In the genomic region with DNA sequence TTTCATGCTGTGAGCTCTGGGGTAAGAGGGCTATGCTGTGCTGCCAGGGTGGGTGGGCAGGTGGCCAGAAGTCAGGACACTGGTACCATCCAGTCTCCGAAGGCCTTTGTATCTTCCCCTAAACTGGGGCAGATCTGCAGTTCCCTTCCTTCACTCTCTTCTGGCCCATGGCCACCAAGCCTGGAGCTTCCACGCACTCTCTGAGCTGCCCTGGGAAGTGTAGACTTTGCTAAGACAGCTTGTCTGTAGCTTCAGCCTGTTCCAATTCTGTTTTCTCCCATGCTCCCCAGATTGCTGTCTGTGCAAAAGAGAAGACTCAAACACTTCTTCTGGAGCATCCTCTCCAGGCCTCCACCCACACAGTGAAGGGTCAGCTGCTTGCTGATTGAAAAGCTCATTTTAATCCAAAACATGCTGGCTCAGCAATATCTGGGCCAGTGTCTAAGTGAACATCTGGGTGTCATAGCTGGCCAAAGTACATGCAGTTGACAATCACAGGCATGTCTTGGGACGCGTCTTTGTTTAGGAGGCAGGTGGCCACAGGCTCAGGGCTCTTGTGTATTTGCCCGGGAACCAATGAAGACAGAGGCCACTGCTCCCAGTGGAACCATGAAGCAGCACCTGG, we compare ENCODE assay signal across 18 mouse cellular contexts.
A peak's percentile ranks its signal among the peaks of the same experiment; 100 is the strongest.
DNase-seq lines count a peak whose midpoint lies in the region; ATAC-seq lines count a peak whose summit lies in the region.
"Had no signal": no experiment of that assay in that cellular context is flagged by ENCODE, and none has a peak within 500 bp of the region (broad histone marks: within the 10 kb centered on the region; RNA-seq: fewer than 3 reads in every experiment).

No protein-coding gene starts in this region.

- no peak overlapping the region for H3K4me3 ChIP-seq in hindbrain, embryonic 11.5 days (ENCODE audit: low read depth, low read length)
- H3K4me3 ChIP-seq: heart, embryonic 13.5 days; midbrain, embryonic 13.5 days; myocyte had no signal

- no peaks in the 10 kb centered on the region for H3K36me3 ChIP-seq in hindbrain, embryonic 11.5 days (ENCODE audit: control insufficient read depth, insufficient read depth, low read length)
- H3K36me3 ChIP-seq: heart, embryonic 13.5 days; midbrain, embryonic 13.5 days had no signal

- no peak overlapping the region for H3K27ac ChIP-seq in hindbrain, embryonic 11.5 days (ENCODE audit: low read depth, low read length)
- H3K27ac ChIP-seq: heart, embryonic 13.5 days; hindbrain, embryonic 14.5 days; macrophage; midbrain, embryonic 13.5 days had no signal

- no peak overlapping the region for H3K4me2 ChIP-seq in hindbrain, embryonic 11.5 days (replicated peaks; ENCODE audit: low read depth, low read length)
- H3K4me2 ChIP-seq: heart, embryonic 13.5 days; hindbrain, embryonic 14.5 days; lung, embryonic 14.5 days; midbrain, embryonic 13.5 days had no signal

- peak; percentile 70 for DNase-seq in heart, adult 11 months
- no peak for DNase-seq in heart, postnatal 4 days
- DNase-seq in testis, postnatal 10 days (ENCODE audit: low spot score), result peak; percentile 45
- DNase-seq in testis, postnatal 14 days (ENCODE audit: low spot score), result no peak
- peak; percentile 35 for DNase-seq in layer of hippocampus, adult 9-11 months
- no peak for DNase-seq in hindbrain, embryonic 11.5 days (ENCODE audit: low spot score)
- DNase-seq: adrenal gland, postnatal 25 days; gastrocnemius, postnatal 25 days; kidney, adult 18-20 months; kidney, postnatal 25 days; lung, embryonic 14.5 days had no signal

- no peak for ATAC-seq in megakaryocyte, adult 5-6 weeks (ENCODE audit: poor library complexity, severe bottlenecking)
- no peak for ATAC-seq in hindbrain, embryonic 11.5 days (ENCODE audit: low FRiP score)
- ATAC-seq: CD4-positive, CD25-positive, alpha-beta regulatory T cell, adult 4 months; midbrain, embryonic 13.5 days had no signal

- 95% methylated on average over 5 of the region's 5 CpGs for WGBS in hindbrain, embryonic 11.5 days

- no peaks in the 10 kb centered on the region for H3K27me3 ChIP-seq in hindbrain, embryonic 11.5 days (ENCODE audit: control insufficient read depth, insufficient read depth, low read length)

- H3K9me3 ChIP-seq in hindbrain, embryonic 11.5 days (ENCODE audit: control insufficient read depth, low read length), result no peaks in the 10 kb centered on the region
- H3K9me3 ChIP-seq: heart, embryonic 13.5 days; midbrain, embryonic 13.5 days had no signal

- no peak overlapping the region for H3K9ac ChIP-seq in hindbrain, embryonic 11.5 days (ENCODE audit: low read depth, low read length)
- H3K9ac ChIP-seq: heart, embryonic 13.5 days; hindbrain, embryonic 14.5 days; lung, embryonic 14.5 days; midbrain, embryonic 13.5 days had no signal

- H3K4me1 ChIP-seq in hindbrain, embryonic 11.5 days (replicated peaks; ENCODE audit: control insufficient read depth, insufficient read depth, low read length), result no peaks in the 10 kb centered on the region
- H3K4me1 ChIP-seq: heart, embryonic 13.5 days had no signal

Comparison
In these comparisons a context has a peak if more than half of its experiments do, and no peak if none do; other contexts are left out.
1. DNase-seq: peak in heart, adult 11 months (single experiment), testis, postnatal 10 days (single experiment) and layer of hippocampus, adult 9-11 months (single experiment); none in heart, postnatal 4 days (single experiment), testis, postnatal 14 days (single experiment) and hindbrain, embryonic 11.5 days (single experiment).